Mouse (Mus musculus): Measurements from ENCODE around the gene Tmem95. TPM values are rescaled to one million over a fixed set of nuclear protein-coding genes. Genes with fewer than 3 reads are reported as not detected.
"Not testable (repeated sequence)": the region's sequence is repeated elsewhere in the genome, so short reads cannot be mapped to it uniquely, and the experiment has no call there.

Tmem95 gene
- polyA plus RNA-seq, 1 experiment from 2014 or later: not detected

- Histone ChIP-seq H3K9ac (ENCODE audit: low read length) (no peak overlapping the region), H3K4me2 (ENCODE audit: low read length) (no peak overlapping the region), H3K4me1 (ENCODE audit: control insufficient read depth, insufficient read depth, low read length) (no peaks in the 10 kb centered on the region), H3K27ac (ENCODE audit: low read depth, low read length) (no peak overlapping the region), H3K27me3 (replicated peaks; ENCODE audit: control insufficient read depth, insufficient read depth, low read length) (no peaks in the 10 kb centered on the region), H3K4me3 (ENCODE audit: low read depth, low read length) (no peak overlapping the region), H3K36me3 (ENCODE audit: control insufficient read depth, insufficient read depth, low read length) (no peaks in the 10 kb centered on the region), H3K9me3 (replicated peaks; ENCODE audit: control insufficient read depth, low read length) (no peaks in the 10 kb centered on the region)
- DNase-seq (ENCODE audit: low spot score) (no peak), ATAC-seq (no peak)
- 47% methylated on average over 8 of the region's 8 CpGs for WGBS
These were observed 13.5 kb downstream of the Tmem95 start for GRCm38 (mm10) chr11:69864138-69864860.

DNA sequence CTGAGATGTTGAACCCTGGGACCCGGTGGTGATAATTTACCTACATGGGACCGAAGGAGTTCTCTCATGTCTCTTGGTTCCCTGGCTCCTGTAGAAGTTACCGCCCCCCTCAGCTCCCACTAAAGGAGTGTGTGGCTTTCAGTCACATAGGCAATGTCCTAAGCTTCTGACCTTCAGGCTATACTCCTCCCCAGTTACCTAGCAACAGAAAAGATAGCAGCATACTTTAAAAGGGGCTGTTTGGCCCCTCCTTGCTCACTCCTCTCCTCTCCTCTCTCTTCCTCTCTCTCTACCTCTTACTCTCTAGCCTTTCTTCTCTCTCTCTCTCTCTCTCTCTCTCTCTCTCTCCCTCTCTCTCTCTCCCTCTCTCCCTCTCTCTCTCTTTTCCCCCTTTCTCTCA is 14.1 kb downstream of the Tmem95 start:
- H3K4me3 ChIP-seq (ENCODE audit: low read depth, low read length); H3K27me3 ChIP-seq (replicated peaks; ENCODE audit: control insufficient read depth, insufficient read depth, low read length); DNase-seq (ENCODE audit: low spot score); H3K27ac ChIP-seq (ENCODE audit: low read depth, low read length); H3K9me3 ChIP-seq (replicated peaks; ENCODE audit: control insufficient read depth, low read length); H3K36me3 ChIP-seq (ENCODE audit: control insufficient read depth, insufficient read depth, low read length); H3K9ac ChIP-seq (ENCODE audit: low read length); ATAC-seq; H3K4me2 ChIP-seq (ENCODE audit: low read length); H3K4me1 ChIP-seq (ENCODE audit: control insufficient read depth, insufficient read depth, low read length): not testable (repeated sequence)
- WGBS: 87% methylated on average over 3 of the region's 3 CpGs

- no peak within 1 kb of the TSS for H3K4me3 ChIP-seq (ENCODE audit: low read depth, low read length)
- H3K9ac ChIP-seq (ENCODE audit: low read length): no peak within 1 kb of the TSS
- peaks cover 9% of the 10 kb centered on the region; the same call in 1 of the 2 replicates for H3K27me3 ChIP-seq (replicated peaks; ENCODE audit: control insufficient read depth, insufficient read depth, low read length)
- DNase-seq (ENCODE audit: low spot score) (no peak), ATAC-seq (no peak)
- no peaks in the 10 kb centered on the region for H3K36me3 ChIP-seq (ENCODE audit: control insufficient read depth, insufficient read depth, low read length)
- no peaks in the 10 kb centered on the region; the same call in 1 of the 2 replicates for H3K4me1 ChIP-seq (ENCODE audit: control insufficient read depth, insufficient read depth, low read length)
- no peak within 1 kb of the TSS for H3K27ac ChIP-seq (ENCODE audit: low read depth, low read length)
- H3K9me3 ChIP-seq (replicated peaks; ENCODE audit: control insufficient read depth, low read length): no peaks in the 10 kb centered on the region
- 21% methylated on average over 29 of the region's 30 CpGs for WGBS
- no peak within 1 kb of the TSS for H3K4me2 ChIP-seq (ENCODE audit: low read length)
These were observed 19.5 kb downstream of the Tmem95 start, which contains the start of gene Tnk1 for GRCm38 (mm10) chr11:69858113-69858998. Gene Tnk1 (minus strand): TSS chr11:69858730.

DNA sequence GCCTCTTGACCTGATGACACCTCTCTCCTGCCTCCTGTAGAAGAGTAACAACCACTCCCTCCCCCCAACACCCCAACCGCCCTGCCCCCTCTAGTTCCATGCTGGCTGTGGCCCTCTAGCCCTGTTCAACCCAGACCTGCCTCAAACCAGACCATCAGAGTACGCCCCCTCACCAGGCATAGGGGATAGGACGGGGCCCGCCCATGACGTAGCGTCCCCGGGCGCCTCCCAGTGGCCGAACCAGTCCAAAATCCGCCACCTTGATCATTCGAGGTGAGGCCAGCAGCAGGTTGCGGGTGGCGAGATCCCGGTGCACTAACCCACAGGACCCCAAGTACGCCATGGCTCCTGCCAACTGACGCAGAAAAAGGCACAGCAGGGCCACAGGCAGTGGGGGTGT is 22.5 kb downstream of the Tmem95 start:
- DNase-seq (ENCODE audit: low spot score) (peak; percentile 39), ATAC-seq (peak; percentile 57)
- WGBS: 23% methylated on average over 16 of the region's 16 CpGs

DNA sequence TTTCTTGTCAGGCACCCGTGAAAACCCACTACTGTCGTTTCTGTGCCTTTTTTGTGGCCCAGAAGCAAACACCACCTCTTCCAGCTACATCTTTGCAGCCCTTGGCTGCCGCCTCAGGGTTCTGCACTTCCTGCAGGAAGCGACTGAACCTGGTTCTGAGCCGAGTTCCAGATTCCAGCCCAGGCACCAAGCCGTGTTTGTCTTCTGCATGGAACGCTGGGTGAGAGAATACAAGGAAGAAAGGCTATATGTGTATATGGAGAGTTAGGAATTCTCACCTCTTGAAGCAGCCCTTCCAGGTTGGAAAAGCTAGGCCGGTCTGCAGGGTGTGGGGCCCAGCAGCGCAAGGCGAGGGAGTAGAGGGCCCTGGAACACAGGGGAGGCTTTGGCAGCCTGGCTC is 23.1 kb downstream of the Tmem95 start:
- DNase-seq (ENCODE audit: low spot score) (no peak), ATAC-seq (no peak)
- Histone ChIP-seq H3K4me2 (ENCODE audit: low read length) (no peak overlapping the region), H3K4me1 (ENCODE audit: control insufficient read depth, insufficient read depth, low read length) (no peaks in the 10 kb centered on the region; the same call in 1 of the 2 replicates), H3K4me3 (ENCODE audit: low read depth, low read length) (no peak overlapping the region), H3K27ac (ENCODE audit: low read depth, low read length) (no peak overlapping the region), H3K27me3 (replicated peaks; ENCODE audit: control insufficient read depth, insufficient read depth, low read length) (peaks cover 9% of the 10 kb centered on the region; the same call in 1 of the 2 replicates), H3K9me3 (replicated peaks; ENCODE audit: control insufficient read depth, low read length) (no peaks in the 10 kb centered on the region), H3K9ac (ENCODE audit: low read length) (no peak overlapping the region), H3K36me3 (ENCODE audit: control insufficient read depth, insufficient read depth, low read length) (peaks cover 32% of the 10 kb centered on the region)
- 90% methylated on average over 10 of the region's 10 CpGs for WGBS

More for the DNA sequence above, 22.5 kb downstream of the Tmem95 start:
- H3K9ac ChIP-seq (ENCODE audit: low read length): no peak overlapping the region
- H3K36me3 ChIP-seq (ENCODE audit: control insufficient read depth, insufficient read depth, low read length): peaks cover 26% of the 10 kb centered on the region
- H3K27ac ChIP-seq (ENCODE audit: low read depth, low read length): no peak overlapping the region
- H3K4me3 ChIP-seq (ENCODE audit: low read depth, low read length): no peak overlapping the region
- no peaks in the 10 kb centered on the region; the same call in 1 of the 2 replicates for H3K4me1 ChIP-seq (ENCODE audit: control insufficient read depth, insufficient read depth, low read length)
- H3K9me3 ChIP-seq (replicated peaks; ENCODE audit: control insufficient read depth, low read length): no peaks in the 10 kb centered on the region
- peaks cover 9% of the 10 kb centered on the region; the same call in 1 of the 2 replicates for H3K27me3 ChIP-seq (replicated peaks; ENCODE audit: control insufficient read depth, insufficient read depth, low read length)
- H3K4me2 ChIP-seq (ENCODE audit: low read length): no peak overlapping the region

DNA sequence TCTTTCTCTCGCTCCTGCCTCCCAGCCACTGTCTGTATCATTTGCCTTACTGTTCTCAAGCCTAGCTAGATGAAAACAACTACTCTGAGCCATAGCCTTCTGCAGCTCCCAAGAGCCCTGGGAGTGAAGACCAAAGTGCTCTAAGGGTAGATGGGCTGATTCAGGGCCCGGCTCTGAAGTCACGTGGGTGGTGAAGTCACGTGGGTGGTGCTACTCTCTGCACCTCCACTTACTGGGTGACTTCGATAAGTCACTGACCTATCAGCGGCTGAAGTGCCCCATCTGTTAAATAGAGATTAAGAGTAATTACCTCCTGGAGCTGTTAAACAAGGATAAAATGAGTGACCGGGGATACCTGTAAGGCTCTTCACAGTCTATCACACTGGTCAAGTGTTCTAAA is 23.8 kb downstream of the Tmem95 start:
- Histone ChIP-seq H3K27me3 (replicated peaks; ENCODE audit: control insufficient read depth, insufficient read depth, low read length) (peaks cover 9% of the 10 kb centered on the region; the same call in 1 of the 2 replicates), H3K4me1 (ENCODE audit: control insufficient read depth, insufficient read depth, low read length) (no peaks in the 10 kb centered on the region; the same call in 1 of the 2 replicates), H3K27ac (ENCODE audit: low read depth, low read length) (no peak overlapping the region), H3K9me3 (replicated peaks; ENCODE audit: control insufficient read depth, low read length) (no peaks in the 10 kb centered on the region), H3K4me2 (ENCODE audit: low read length) (no peak overlapping the region), H3K9ac (ENCODE audit: low read length) (no peak overlapping the region), H3K4me3 (ENCODE audit: low read depth, low read length) (no peak overlapping the region), H3K36me3 (ENCODE audit: control insufficient read depth, insufficient read depth, low read length) (peaks cover 39% of the 10 kb centered on the region)
- DNase-seq (ENCODE audit: low spot score): no peak
- ATAC-seq: no peak
- 80% methylated on average over 7 of the region's 7 CpGs for WGBS

GRCm38 (mm10) chr11:69850754-69851153 is 27.1 kb downstream of the Tmem95 start:
- no peak for ATAC-seq
- DNase-seq (ENCODE audit: low spot score): no peak
- Histone ChIP-seq H3K9ac (ENCODE audit: low read length) (no peak overlapping the region), H3K4me3 (ENCODE audit: low read depth, low read length) (no peak overlapping the region), H3K36me3 (ENCODE audit: control insufficient read depth, insufficient read depth, low read length) (peaks cover 52% of the 10 kb centered on the region), H3K27me3 (replicated peaks; ENCODE audit: control insufficient read depth, insufficient read depth, low read length) (no peaks in the 10 kb centered on the region), H3K4me1 (ENCODE audit: control insufficient read depth, insufficient read depth, low read length) (peaks cover 11% of the 10 kb centered on the region), H3K4me2 (ENCODE audit: low read length) (no peak overlapping the region), H3K9me3 (replicated peaks; ENCODE audit: control insufficient read depth, low read length) (no peaks in the 10 kb centered on the region), H3K27ac (ENCODE audit: low read depth, low read length) (no peak overlapping the region)
- WGBS: 74% methylated on average over 8 of the region's 8 CpGs

DNA sequence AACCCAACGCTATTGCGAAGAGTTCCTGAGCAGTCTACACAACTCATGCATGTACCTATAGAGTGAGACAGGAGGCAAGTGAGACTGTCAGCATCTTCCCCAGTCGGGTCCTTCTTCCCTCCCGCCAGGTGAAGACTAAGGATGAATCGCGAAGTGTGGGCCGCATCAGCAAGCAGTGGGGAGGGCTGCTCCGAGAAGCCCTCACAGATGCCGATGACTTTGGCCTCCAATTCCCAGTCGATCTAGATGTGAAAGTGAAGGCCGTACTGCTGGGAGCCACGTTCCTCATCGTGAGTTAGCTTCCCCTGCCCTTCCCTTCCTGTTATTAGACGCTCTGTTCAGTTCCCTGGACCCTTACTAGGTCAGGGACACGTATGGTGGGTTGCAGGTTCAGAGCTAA is 27.9 kb downstream of the Tmem95 start:
- no peak overlapping the region for H3K4me2 ChIP-seq (ENCODE audit: low read length)
- H3K27ac ChIP-seq (ENCODE audit: low read depth, low read length): no peak overlapping the region
- peaks cover 14% of the 10 kb centered on the region for H3K4me1 ChIP-seq (ENCODE audit: control insufficient read depth, insufficient read depth, low read length)
- no peak overlapping the region for H3K4me3 ChIP-seq (ENCODE audit: low read depth, low read length)
- no peak overlapping the region for H3K9ac ChIP-seq (ENCODE audit: low read length)
- no peak for DNase-seq (ENCODE audit: low spot score)
- no peaks in the 10 kb centered on the region for H3K9me3 ChIP-seq (replicated peaks; ENCODE audit: control insufficient read depth, low read length)
- H3K36me3 ChIP-seq (ENCODE audit: control insufficient read depth, insufficient read depth, low read length): peaks cover 52% of the 10 kb centered on the region
- H3K27me3 ChIP-seq (replicated peaks; ENCODE audit: control insufficient read depth, insufficient read depth, low read length): no peaks in the 10 kb centered on the region
- no peak for ATAC-seq
- WGBS: 93% methylated on average over 15 of the region's 15 CpGs
